Comparison of ENCODE assay signal across 10 mouse cellular contexts in the genomic region with DNA sequence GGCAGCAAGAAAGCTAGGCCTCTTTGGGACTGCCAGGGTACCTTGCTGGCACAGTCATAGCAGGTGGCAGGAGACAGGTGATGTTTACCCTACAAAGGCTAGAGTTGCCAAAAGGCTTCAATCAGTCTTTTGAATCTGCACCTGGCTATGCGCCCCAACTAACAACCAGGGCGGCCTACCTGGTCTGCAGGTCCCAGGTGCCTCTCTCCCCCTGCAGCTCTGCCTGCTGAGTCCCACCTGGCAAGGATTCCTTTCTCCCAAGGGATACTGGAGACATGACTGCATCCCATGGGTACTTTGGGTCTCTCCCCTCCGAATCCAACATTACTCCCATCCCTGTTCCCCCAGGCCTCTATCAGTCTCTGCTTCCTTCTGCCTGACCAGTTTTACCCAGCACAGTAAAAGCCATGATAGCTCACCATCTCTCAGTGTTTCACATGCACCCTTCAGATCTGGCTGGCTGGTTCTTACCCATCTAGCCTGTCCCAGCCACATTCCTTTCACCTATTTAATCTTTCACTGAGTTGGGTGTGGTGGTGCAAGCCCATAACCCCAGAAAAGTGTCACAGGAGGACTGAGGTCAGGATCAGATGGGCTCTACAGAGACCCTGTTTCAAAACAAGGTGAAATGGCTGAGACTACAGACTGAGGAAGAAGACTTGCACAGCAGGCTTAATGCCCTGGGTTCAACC. TPM values are rescaled to one million over a fixed set of nuclear protein-coding genes. Genes with fewer than 3 reads are reported as not detected.
DNase-seq lines count a peak whose midpoint lies in the region; ATAC-seq and TF ChIP-seq lines count a peak whose summit lies in the region.
"Had no signal": no experiment of that assay in that cellular context is flagged by ENCODE, and none has a peak within 500 bp of the region (broad histone marks: within the 10 kb centered on the region; RNA-seq: fewer than 3 reads in every experiment).

No protein-coding gene starts in this region.

- H3K4me2 ChIP-seq in forebrain, embryonic 16.5 days (ENCODE audit: low read length) = no peak overlapping the region
- no peak overlapping the region for H3K4me2 ChIP-seq in heart, embryonic 14.5 days (ENCODE audit: low read length)
- H3K4me2 ChIP-seq in liver, embryonic 16.5 days (ENCODE audit: low read depth, low read length) = peak overlapping the region; percentile 50

- no peak overlapping the region for H3K4me3 ChIP-seq in forebrain, embryonic 10.5 days
- H3K4me3 ChIP-seq in forebrain, embryonic 16.5 days (replicated peaks; ENCODE audit: low read length) = no peak overlapping the region
- no peak overlapping the region for H3K4me3 ChIP-seq in liver, adult 2 months (ENCODE audit: insufficient read depth, low read depth, low read length)
- H3K4me3 ChIP-seq in heart, embryonic 14.5 days (ENCODE audit: control insufficient read depth in 1 of 2, insufficient read depth in 1 of 2, low read depth in 1 of 2, low read length in 2 of 2) = no peak overlapping the region
- H3K4me3 ChIP-seq in liver, embryonic 16.5 days (ENCODE audit: low read depth, low read length) = peak overlapping the region; percentile 27
- H3K4me3 ChIP-seq: neural tube, embryonic 13.5 days had no signal

- peaks cover 56% of the 10 kb centered on the region for H3K4me1 ChIP-seq in forebrain, embryonic 10.5 days
- H3K4me1 ChIP-seq in forebrain, embryonic 16.5 days (replicated peaks; ENCODE audit: control insufficient read depth, insufficient read depth, low read length) = peaks cover 33% of the 10 kb centered on the region
- H3K4me1 ChIP-seq in liver, adult 2 months (ENCODE audit: control insufficient read depth, insufficient read depth, low read length) = peaks cover 51% of the 10 kb centered on the region
- H3K4me1 ChIP-seq in heart, embryonic 14.5 days (ENCODE audit: control insufficient read depth in 2 of 2, insufficient read depth in 2 of 2, low read length in 2 of 2) = peaks cover 33 to 66% of the 10 kb centered on the region in 2 experiments
- H3K4me1 ChIP-seq in liver, embryonic 16.5 days (ENCODE audit: control insufficient read depth, low read depth, low read length) = peaks cover 96% of the 10 kb centered on the region

- H3K79me2 ChIP-seq in liver, adult 2 months (ENCODE audit: control insufficient read depth, insufficient read depth, low read length) = peaks cover 63% of the 10 kb centered on the region

- 77% methylated on average over 3 of the region's 3 CpGs for WGBS in forebrain, embryonic 10.5 days
- 70% methylated on average over 3 of the region's 3 CpGs for WGBS in forebrain, embryonic 16.5 days
- WGBS in liver, adult 2 months = 41% methylated on average over 3 of the region's 3 CpGs
- whole genome bisulfite sequencing in heart, embryonic 14.5 days = 78% methylated on average over 3 of the region's 3 CpGs
- 80% methylated on average over 3 of the region's 3 CpGs for WGBS in liver, embryonic 16.5 days (ENCODE audit: insufficient replicate concordance)

- peak overlapping the region; percentile 54; the same call in 1 of the 2 replicates for H3K27ac ChIP-seq in forebrain, embryonic 10.5 days
- H3K27ac ChIP-seq in forebrain, embryonic 16.5 days (ENCODE audit: low read length) = no peak overlapping the region
- peak overlapping the region; percentile 66 for H3K27ac ChIP-seq in liver, adult 2 months (replicated peaks; ENCODE audit: insufficient read depth, low read depth, low read length)
- H3K27ac ChIP-seq in heart, embryonic 14.5 days (replicated peaks in 1 of 2; ENCODE audit: control insufficient read depth in 1 of 2, insufficient read depth in 1 of 2, low read depth in 2 of 2, low read length in 2 of 2) = peak overlapping the region; percentile 18 to 86; a peak in 2 of 4 replicates
- H3K27ac ChIP-seq in liver, embryonic 16.5 days (ENCODE audit: low read length) = peak overlapping the region; percentile 99

- peaks cover 56% of the 10 kb centered on the region for H3K36me3 ChIP-seq in forebrain, embryonic 10.5 days (replicated peaks)
- 0 out of 2 replicates have a peak, but pooled peaks cover 2% of the 10 kb centered on the region for H3K36me3 ChIP-seq in forebrain, embryonic 16.5 days (ENCODE audit: control insufficient read depth, insufficient read depth)
- H3K36me3 ChIP-seq in liver, adult 2 months (ENCODE audit: control insufficient read depth, insufficient read depth, low read length) = peaks cover under 1% of the 10 kb centered on the region
- peaks cover 8% of the 10 kb centered on the region; the same call in 1 of the 2 replicates for H3K36me3 ChIP-seq in heart, embryonic 14.5 days (ENCODE audit: control insufficient read depth, insufficient read depth, low read length)
- peaks cover 17% of the 10 kb centered on the region for H3K36me3 ChIP-seq in liver, embryonic 16.5 days (ENCODE audit: control insufficient read depth, insufficient read depth)

- TF ChIP-seq POLR2A in liver, adult 2 months (IDR thresholded peaks at IDR 0.05; ENCODE audit: extremely low read depth, insufficient read depth, low read length) = no peak

- no peaks in the 10 kb centered on the region for H3K27me3 ChIP-seq in forebrain, embryonic 10.5 days (ENCODE audit: poor library complexity, severe bottlenecking)
- H3K27me3 ChIP-seq in forebrain, embryonic 16.5 days (replicated peaks; ENCODE audit: control insufficient read depth, insufficient read depth, low read length) = no peaks in the 10 kb centered on the region
- H3K27me3 ChIP-seq in liver, adult 2 months (ENCODE audit: control insufficient read depth, insufficient read depth, low read length) = no peaks in the 10 kb centered on the region
- no peaks in the 10 kb centered on the region for H3K27me3 ChIP-seq in heart, embryonic 14.5 days (ENCODE audit: control insufficient read depth, insufficient read depth, low read length)
- H3K27me3 ChIP-seq in liver, embryonic 16.5 days (ENCODE audit: control insufficient read depth, insufficient read depth, low read depth, low read length) = no peaks in the 10 kb centered on the region
- H3K27me3 ChIP-seq: neural tube, embryonic 13.5 days had no signal

- TF ChIP-seq CTCF in liver, adult 2 months (IDR thresholded peaks at IDR 0.05; ENCODE audit: low read depth, low read length) = no peak

- no peak for DNase-seq in forebrain, embryonic 10.5 days (ENCODE audit: extremely low spot score, low spot score)
- DNase-seq in liver, adult 2 months (ENCODE audit: extremely low read depth, low read depth, low spot score) = peak; percentile 60
- DNase-seq in liver = no peak
- DNase-seq in spleen, postnatal 4 days (ENCODE audit: low spot score in 2 of 2) = no peak
- DNase-seq in gastrocnemius, postnatal 10 days = no peak
- DNase-seq: left cerebral cortex, postnatal 4 days had no signal

- H3K9ac ChIP-seq in forebrain, embryonic 16.5 days (replicated peaks; ENCODE audit: low read depth, low read length) = no peak overlapping the region
- H3K9ac ChIP-seq in liver, adult 2 months (ENCODE audit: low read depth, low read length) = no peak overlapping the region
- no peak overlapping the region for H3K9ac ChIP-seq in heart, embryonic 14.5 days (ENCODE audit: low read length)
- peak overlapping the region; percentile 70 for H3K9ac ChIP-seq in liver, embryonic 16.5 days (ENCODE audit: low read depth, low read length)

- no peak for ATAC-seq in forebrain, embryonic 16.5 days
- no peak for ATAC-seq in heart, embryonic 14.5 days (ENCODE audit: insufficient number of reproducible peaks, insufficient read depth, low FRiP score, low read depth)
- no peak for ATAC-seq in liver, embryonic 16.5 days (ENCODE audit: low read depth)

- no peaks in the 10 kb centered on the region for H3K9me3 ChIP-seq in forebrain, embryonic 10.5 days
- H3K9me3 ChIP-seq in forebrain, embryonic 16.5 days (ENCODE audit: control insufficient read depth, low read length) = no peaks in the 10 kb centered on the region
- H3K9me3 ChIP-seq in heart, embryonic 14.5 days (ENCODE audit: control insufficient read depth, low read length) = no peaks in the 10 kb centered on the region
- H3K9me3 ChIP-seq in liver, embryonic 16.5 days (replicated peaks; ENCODE audit: control insufficient read depth, low read length) = no peaks in the 10 kb centered on the region
- H3K9me3 ChIP-seq: neural tube, embryonic 13.5 days had no signal

RNA-seq across cellular contexts. Expression of a gene that starts 14.7 kb away (rescaled TPM):
- polyA plus RNA-seq in forebrain, embryonic 10.5 days (2016; fragmentation: Nextera tagmentation; extraction: Ambion mirVana) = 98.5 and 104 TPM in 2 replicates
- polyA plus RNA-seq in forebrain, embryonic 16.5 days (2015; fragmentation: Nextera tagmentation; extraction: Ambion mirVana) = 176 and 188 TPM in 2 replicates
- 14.9 and 16.1 TPM in 2 replicates for total RNA-seq in liver, adult 2 months (2014; rRNA removed)
- polyA plus RNA-seq in liver, adult 2 months (2012; rRNA removed) = 30.4 and 33.8 TPM in 2 replicates
- polyA plus RNA-seq in heart, embryonic 14.5 days (2014; fragmentation: Nextera tagmentation; extraction: Ambion mirVana) = 59.0 and 68.1 TPM in 2 replicates
- 213 and 241 TPM in 2 replicates for polyA plus RNA-seq in liver, embryonic 16.5 days (2015; fragmentation: Nextera tagmentation; extraction: Ambion mirVana)
- 10 to 100 TPM; 19.6 to 21.4 TPM for total RNA-seq in gastrocnemius, postnatal 10 days (2021)

RNA-seq across cellular contexts. Expression of a gene that starts 31.0 kb away (rescaled TPM):
- 162 and 163 TPM in 2 replicates for polyA plus RNA-seq in forebrain, embryonic 10.5 days (2016; fragmentation: Nextera tagmentation; extraction: Ambion mirVana)
- polyA plus RNA-seq in forebrain, embryonic 16.5 days (2015; fragmentation: Nextera tagmentation; extraction: Ambion mirVana) = 40.0 and 49.6 TPM in 2 replicates
- 0.18 and 1.1 TPM in 2 replicates for total RNA-seq in liver, adult 2 months (2014; rRNA removed)
- 0.04 TPM in 1 of 2 replicates, not detected in the other for polyA plus RNA-seq in liver, adult 2 months (2012; rRNA removed)
- polyA plus RNA-seq in heart, embryonic 14.5 days (2014; fragmentation: Nextera tagmentation; extraction: Ambion mirVana) = 56.2 and 60.8 TPM in 2 replicates
- 57.7 and 58.9 TPM in 2 replicates for polyA plus RNA-seq in liver, embryonic 16.5 days (2015; fragmentation: Nextera tagmentation; extraction: Ambion mirVana)
- 10 to 100 TPM; 10.4 to 12.8 TPM for total RNA-seq in gastrocnemius, postnatal 10 days (2021)

Comparison
In these comparisons a context has a peak if more than half of its experiments do, and no peak if none do; other contexts are left out.
1. RNA of a gene that starts 31.0 kb away (polyA plus RNA-seq): 162 to 163 TPM in forebrain, embryonic 10.5 days, 56.2 to 60.8 TPM in heart, embryonic 14.5 days, 57.7 to 58.9 TPM in liver, embryonic 16.5 days and 40.0 to 49.6 TPM in forebrain, embryonic 16.5 days; 0.04 TPM in liver, adult 2 months; every median in the first group is over 10 times any median in the second.